ENCODE assay signal across 8 mouse cellular contexts in genomic region chr14:21659652-21660051, GRCm38 (mm10). TPM values are rescaled to one million over a fixed set of nuclear protein-coding genes. Genes with fewer than 3 reads are reported as not detected.
DNase-seq lines count a peak whose midpoint lies in the region; ATAC-seq and TF ChIP-seq lines count a peak whose summit lies in the region.

No protein-coding gene starts in this region.

- H3K27me3 ChIP-seq in intestine, embryonic 14.5 days (replicated peaks; ENCODE audit: control insufficient read depth, insufficient read depth, low read length), result no peaks in the 10 kb centered on the region
- no peaks in the 10 kb centered on the region for H3K27me3 ChIP-seq in liver, embryonic 12.5 days (replicated peaks)

- H3K9ac ChIP-seq in ES-E14 (ENCODE audit: insufficient read depth, low read depth, low read length, poor library complexity, severe bottlenecking), result no peak overlapping the region
- no peak overlapping the region for H3K9ac ChIP-seq in intestine, embryonic 14.5 days (ENCODE audit: low read length)
- H3K9ac ChIP-seq in liver, embryonic 12.5 days, result no peak overlapping the region

- no peaks in the 10 kb centered on the region for H3K9me3 ChIP-seq in ES-E14 (ENCODE audit: control insufficient read depth, insufficient read depth, low read depth, low read length)
- no peaks in the 10 kb centered on the region for H3K9me3 ChIP-seq in intestine, embryonic 14.5 days (ENCODE audit: control insufficient read depth, low read length)
- H3K9me3 ChIP-seq in liver, embryonic 12.5 days (replicated peaks), result no peaks in the 10 kb centered on the region

- H3K27ac ChIP-seq in ES-E14 (ENCODE audit: insufficient read depth, low read depth, low read length, poor library complexity, severe bottlenecking), result no peak overlapping the region
- no peak overlapping the region for H3K27ac ChIP-seq in intestine, embryonic 14.5 days (ENCODE audit: low read depth)
- no peak overlapping the region for H3K27ac ChIP-seq in liver, embryonic 12.5 days

- WGBS in intestine, embryonic 14.5 days, result 36% methylated on average over 5 of the region's 5 CpGs
- 28% methylated on average over 5 of the region's 5 CpGs for WGBS in liver, embryonic 12.5 days (ENCODE audit: insufficient replicate concordance)

- no peak overlapping the region for H3K4me2 ChIP-seq in intestine, embryonic 14.5 days (ENCODE audit: low read length)
- no peak overlapping the region for H3K4me2 ChIP-seq in liver, embryonic 12.5 days

- peaks cover 0 to 4% of the 10 kb centered on the region in 2 experiments; a peak in 2 of 4 replicates for H3K4me1 ChIP-seq in ES-E14 (ENCODE audit: control insufficient read depth in 2 of 2, insufficient read depth in 2 of 2, low read length in 2 of 2, poor library complexity in 1 of 2)
- no peaks in the 10 kb centered on the region for H3K4me1 ChIP-seq in intestine, embryonic 14.5 days (replicated peaks; ENCODE audit: control insufficient read depth, insufficient read depth, low read length)
- peaks cover 16% of the 10 kb centered on the region for H3K4me1 ChIP-seq in liver, embryonic 12.5 days

- ATAC-seq in intestine, embryonic 14.5 days (replicated peaks; ENCODE audit: low FRiP score, low TSS enrichment, low read depth), result 0 out of 2 replicates have a peak, but pooled peaks have one; percentile 47
- ATAC-seq in liver, embryonic 12.5 days, result 0 out of 2 replicates have a peak, but pooled peaks have one; percentile 61

- peak; percentile 67 for DNase-seq in 3T3-L1 (ENCODE audit: low read depth, low spot score)
- peak; percentile 66 for DNase-seq in ES-E14 (ENCODE audit: low read depth, low spot score)
- DNase-seq in cerebellum, adult 8-10 months, result peak; percentile 65
- peak; percentile 75 for DNase-seq in forelimb bud, embryonic 11.5 days (ENCODE audit: low read depth, low spot score)
- peak; percentile 76 for DNase-seq in intestine, embryonic 14.5 days (ENCODE audit: low spot score)
- DNase-seq in natural killer cell, adult 2 months (ENCODE audit: low spot score in 2 of 2), result peak; percentile 23 to 53
- DNase-seq in thymus, postnatal 36 days, result peak; percentile 57 to 61

- in situ Hi-C loops in ES-E14 (cut with MboI; ENCODE audit: low sequenced_read_pairs in 2 of 2, unreplicated experiment in 2 of 2), result loop anchor here in 1 of 2 experiments (25.0 kb wide), 1 partner anchor 522 kb away; no protein-coding TSS in a partner anchor

- H3K36me3 ChIP-seq in ES-E14 (ENCODE audit: control insufficient read depth, insufficient read depth, low read length, poor library complexity, severe bottlenecking), result peaks cover 41% of the 10 kb centered on the region
- peaks cover 48% of the 10 kb centered on the region for H3K36me3 ChIP-seq in intestine, embryonic 14.5 days (ENCODE audit: control insufficient read depth, insufficient read depth, low read length)
- H3K36me3 ChIP-seq in liver, embryonic 12.5 days, result peaks cover 25% of the 10 kb centered on the region

- no peak overlapping the region for H3K4me3 ChIP-seq in ES-E14 (ENCODE audit: insufficient read depth in 1 of 2, low read depth in 1 of 2, low read length in 2 of 2, poor library complexity in 1 of 2, severe bottlenecking in 1 of 2)
- H3K4me3 ChIP-seq in intestine, embryonic 14.5 days (ENCODE audit: low read depth, low read length), result no peak overlapping the region
- H3K4me3 ChIP-seq in liver, embryonic 12.5 days, result no peak overlapping the region

TF ChIP-seq in ES-E14, 5 proteins besides CTCF, POLR2A, EP300 and RAD21:
- 0 out of 2 replicates have a peak, but pooled peaks have one; percentile 10 for TF ChIP-seq ZC3H11A (IDR thresholded peaks at IDR 0.05; ENCODE audit: borderline replicate concordance, low read depth, low read length)
- TF ChIP-seq HCFC1 (IDR thresholded peaks at IDR 0.05; ENCODE audit: borderline replicate concordance, insufficient read depth, low read length), result no peak

RNA-seq across cellular contexts. Expression of gene Dupd1, which starts 54.7 kb away (rescaled TPM):
- not detected in 2 replicates for total RNA-seq in ES-E14 (2012; rRNA removed)
- polyA plus RNA-seq in intestine, embryonic 14.5 days (2014; fragmentation: Nextera tagmentation; extraction: Ambion mirVana), result not detected in 2 replicates
- not detected in 2 replicates for polyA plus RNA-seq in liver, embryonic 12.5 days (2016; fragmentation: Nextera tagmentation; extraction: Ambion mirVana)
